Mouse (Mus musculus) liver, embryonic 14.5 days (tissue): ENCODE measurements around the gene Wdr47. TPM values are rescaled to one million over a fixed set of nuclear protein-coding genes. Genes with fewer than 3 reads are reported as not detected.

ENCODE experiments used
- ATAC-seq: fragments of 200-750 bp; cut with Nextera tagmentation; 2 replicates; pipeline ENCODE4 v1.8.0; 2017; ENCODE audit warnings: moderate number of reproducible peaks, mild to moderate bottlenecking, moderate library complexity; ENCODE audit not compliant: insufficient read depth
- DNase-seq, 3 experiments: peaks; one replicate each; pipeline ENCODE4 v3.0.0-alpha.2; 2012 to 2013; ENCODE audit warnings: low read depth in 3 of 3, low spot score in 3 of 3
- H3K27ac ChIP-seq: fragments of 300-500 bp; sonication (generic); 2 replicates; pipeline ENCODE4 v1.5.1; 2014; ENCODE audit warnings: moderate library complexity, mild to moderate bottlenecking, control low read depth, inconsistent platforms
- H3K27me3 ChIP-seq: fragments of 300-500 bp; sonication (generic); 2 replicates; pipeline ENCODE4 v1.6.1; 2014; ENCODE audit warnings: mild to moderate bottlenecking, low read length, moderate library complexity; ENCODE audit not compliant: control insufficient read depth, insufficient read depth
- H3K36me3 ChIP-seq: fragments of 300-500 bp; sonication (generic); replicated peaks from 2 replicates; pipeline ENCODE4 v1.6.1; 2014; ENCODE audit warnings: low read depth; ENCODE audit not compliant: control insufficient read depth, insufficient read depth
- H3K4me1 ChIP-seq, 2 experiments: fragments of 200-500 bp in 1 of 2; fragments of 300-500 bp in 1 of 2; sonication (generic) in 1 of 2; replicated peaks; 2 replicates each; pipeline ENCODE4 v1.6.1; 2012 to 2014; ENCODE audit warnings: antibody characterized with exemption in 1 of 2, inconsistent platforms in 1 of 2, low read length in 1 of 2; ENCODE audit not compliant: control insufficient read depth in 2 of 2, insufficient read depth in 2 of 2
- H3K4me2 ChIP-seq: fragments of 300-500 bp; sonication (generic); 2 replicates; pipeline ENCODE4 v1.6.1; 2014; ENCODE audit warnings: low read depth, mild to moderate bottlenecking, control low read depth, moderate library complexity
- H3K4me3 ChIP-seq, 2 experiments: fragments of 200-500 bp in 1 of 2; fragments of 300-500 bp in 1 of 2; sonication (generic) in 1 of 2; 2 replicates each; pipeline ENCODE4 v1.5.1; 2012 to 2014; ENCODE audit warnings: low read depth in 2 of 2, low read length in 2 of 2, mild to moderate bottlenecking in 2 of 2, control low read depth in 1 of 2, inconsistent platforms in 1 of 2, moderate library complexity in 1 of 2; ENCODE audit not compliant: insufficient read depth in 1 of 2
- H3K9ac ChIP-seq: fragments of 300-500 bp; sonication (generic); replicated peaks from 2 replicates; pipeline ENCODE4 v1.6.1; 2014; ENCODE audit warnings: mild to moderate bottlenecking, control low read depth, moderate library complexity
- H3K9me3 ChIP-seq: fragments of 300-500 bp; sonication (generic); 2 replicates; pipeline ENCODE4 v1.6.1; 2016; ENCODE audit warnings: low read length, mixed read lengths; ENCODE audit not compliant: control insufficient read depth
- CTCF ChIP-seq: IDR thresholded peaks from 2 replicates; pipeline ENCODE4 v1.5.1; 2016; ENCODE audit warnings: antibody characterized with exemption, low read depth, control low read depth
- EP300 ChIP-seq: IDR thresholded peaks from 2 replicates; pipeline ENCODE4 v1.6.1; 2016; ENCODE audit warnings: antibody characterized with exemption, low read depth
- WGBS: fragments of 180-500 bp; shearing (Covaris S2); extraction: QIAGEN DNeasy Blood & Tissue Kit; methylation state at CpG from one replicate; pipeline ENCODE4 v1.1.7; 2014; ENCODE audit not compliant: insufficient replicate concordance; 5-methylcytosine and 5-hydroxymethylcytosine counted together
- polyA plus RNA-seq, 2 experiments: library from polyadenylated mRNA; depleted of rRNA in 1 of 2; stranded (reverse) in 1 of 2; unstranded in 1 of 2; fragments of >200 nt; fragmentation: Nextera tagmentation in 1 of 2; extraction: Ambion mirVana in 1 of 2; gene quantifications; 2 replicates each; pipeline versions ENCODE4 v1.2.1 to v1.2.3; 2012 to 2014

Gene Wdr47
- polyA plus RNA-seq, 2 experiments, result 1.3 TPM

DNA sequence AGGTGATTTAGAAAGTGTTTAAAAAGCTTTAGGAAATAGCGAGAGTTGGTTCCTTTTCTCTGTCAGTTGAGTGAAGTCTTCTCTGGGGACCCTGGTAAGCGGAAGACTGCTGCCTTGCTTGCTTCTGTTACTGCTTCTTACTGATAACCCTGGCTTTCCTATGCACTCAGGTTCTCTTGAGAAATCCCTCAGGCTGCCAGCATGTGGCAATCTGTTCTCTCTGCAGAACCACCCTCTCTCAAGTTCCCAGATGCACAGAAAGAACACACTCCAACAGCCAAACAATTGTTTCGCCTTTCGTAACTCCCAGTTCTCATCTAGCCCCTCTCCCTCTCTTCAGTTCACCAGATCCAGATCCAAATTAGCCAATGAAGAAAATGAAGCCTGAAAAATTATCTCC is 33.2 kb upstream of the Wdr47 start:
- Histone ChIP-seq H3K4me2 (peak overlapping the region; percentile 44; the same call in 1 of the 2 replicates), H3K4me3 (no peak overlapping the region), H3K27me3 (no peaks in the 10 kb centered on the region), H3K9ac (0 out of 2 replicates have a peak overlapping the region, but pooled peaks have one; percentile 3), H3K27ac (peak overlapping the region; percentile 58), H3K9me3 (no peaks in the 10 kb centered on the region), H3K4me1 (peaks cover 23 to 26% of the 10 kb centered on the region in 2 experiments), H3K36me3 (peaks cover 12% of the 10 kb centered on the region)
- peak; percentile 37 to 51 (median 38) for DNase-seq
- no peak for ATAC-seq
- 57% methylated on average over 4 of the region's 4 CpGs for WGBS
- no peak for TF ChIP-seq CTCF
- peak; percentile 35 for TF ChIP-seq EP300

DNA sequence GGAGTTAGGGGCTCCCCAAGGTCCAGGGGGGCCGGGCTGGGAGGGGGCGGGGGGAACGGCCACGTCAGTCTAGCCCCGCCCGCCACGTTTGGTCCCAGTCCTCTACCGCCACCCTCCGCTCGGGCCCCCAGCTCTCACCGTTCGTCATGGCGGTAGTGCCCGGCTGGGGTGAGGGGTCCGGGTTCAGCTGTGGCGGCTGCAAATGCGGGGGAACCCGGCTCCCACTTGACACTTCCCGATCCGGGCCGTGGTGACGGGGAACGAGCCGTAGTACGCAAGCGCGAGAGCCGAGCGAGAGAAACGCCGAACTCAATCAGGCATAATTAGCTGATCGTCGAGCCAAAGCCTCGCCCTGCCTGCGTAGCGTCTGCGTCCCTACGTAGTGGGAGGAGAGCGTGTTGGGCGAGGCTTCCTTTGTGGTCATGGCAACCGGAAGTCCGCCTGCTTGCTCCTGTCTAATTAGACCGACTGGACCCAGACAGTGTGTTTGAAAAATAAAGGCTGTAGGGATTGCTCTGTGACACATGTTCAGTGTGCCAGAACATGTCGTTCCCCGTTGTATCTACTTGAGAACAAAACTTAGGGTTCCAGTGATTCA is 28.8 kb upstream of the Wdr47 start, which contains the start of gene Tmem167b:
Tmem167b (minus strand) TSS at position 334 of the 598 bp plus-strand sequence.
- peak within 1 kb of the TSS; percentile 96 for H3K27ac ChIP-seq
- peak within 1 kb of the TSS; percentile 99 for H3K4me2 ChIP-seq
- DNase-seq, result peak; percentile 98
- under 1% methylated on average over 40 of the region's 45 CpGs for WGBS
- H3K9ac ChIP-seq, result peak within 1 kb of the TSS; percentile 97
- no peaks in the 10 kb centered on the region for H3K9me3 ChIP-seq
- peak; percentile 96 for ATAC-seq
- no peak; the same call in 1 of the 2 replicates for TF ChIP-seq CTCF
- TF ChIP-seq EP300, result no peak
- H3K27me3 ChIP-seq, result no peaks in the 10 kb centered on the region
- peaks cover 23 to 24% of the 10 kb centered on the region in 2 experiments for H3K4me1 ChIP-seq
- peak within 1 kb of the TSS; percentile 92 to 97 for H3K4me3 ChIP-seq
- H3K36me3 ChIP-seq, result peaks cover 9% of the 10 kb centered on the region

DNA sequence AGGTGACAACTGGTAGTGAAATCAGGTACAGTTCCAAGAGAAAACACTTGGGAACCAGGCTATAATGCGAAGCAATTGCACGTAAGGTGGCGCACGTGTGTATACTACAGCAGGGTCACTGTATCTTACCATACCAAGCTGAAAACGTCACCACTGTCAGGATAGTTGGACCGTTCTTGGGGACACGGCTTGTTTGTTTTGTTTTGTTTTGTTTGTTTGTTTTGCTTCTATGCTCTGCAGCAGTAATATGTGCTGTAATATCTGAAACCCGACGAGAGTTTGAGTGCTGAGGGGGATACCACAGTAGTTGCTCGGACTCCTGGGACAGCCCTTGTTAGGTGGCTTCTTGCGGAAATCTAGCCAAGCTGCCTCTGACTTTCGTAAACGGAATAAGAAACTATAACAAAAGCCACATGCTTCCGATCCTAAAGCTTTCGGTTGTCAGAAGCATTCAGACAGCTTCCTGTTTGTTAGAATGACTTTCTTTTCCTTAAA is 28.3 kb upstream of the Wdr47 start:
- DNase-seq (peak in 1 of 3 experiments; percentile 49), ATAC-seq (peak; percentile 66)
- H3K27ac ChIP-seq, result peak overlapping the region; percentile 96
- H3K4me1 ChIP-seq, result peaks cover 22 to 23% of the 10 kb centered on the region in 2 experiments
- peak overlapping the region; percentile 59 to 97 for H3K4me3 ChIP-seq
- no peaks in the 10 kb centered on the region for H3K27me3 ChIP-seq
- H3K9me3 ChIP-seq, result no peaks in the 10 kb centered on the region
- peak overlapping the region; percentile 99 for H3K4me2 ChIP-seq
- TF ChIP-seq CTCF (peak; percentile 24; the same call in 1 of the 2 replicates), EP300 (no peak)
- under 1% methylated on average over 15 of the region's 15 CpGs for WGBS
- H3K36me3 ChIP-seq, result peaks cover 7% of the 10 kb centered on the region
- peak overlapping the region; percentile 72 for H3K9ac ChIP-seq

DNA sequence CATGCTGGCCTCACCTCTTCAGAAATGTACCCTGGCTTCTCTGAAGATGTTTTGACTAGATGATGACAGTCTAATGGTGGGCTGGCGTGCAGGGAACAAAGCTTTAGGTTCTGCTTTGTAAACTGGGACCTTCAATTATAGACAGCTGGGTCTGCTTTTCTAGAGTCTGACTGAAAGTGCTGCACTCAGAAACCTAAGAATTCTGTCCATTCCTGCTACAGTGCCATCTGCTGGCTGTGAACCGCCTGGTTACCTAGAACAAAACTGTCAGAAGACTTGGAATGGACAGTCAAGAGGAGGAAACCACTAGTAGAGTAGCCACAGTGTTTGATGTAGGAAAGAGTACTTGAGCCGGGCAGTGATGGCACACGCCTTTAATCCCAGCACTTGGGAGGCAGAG is 27.8 kb upstream of the Wdr47 start:
- Histone ChIP-seq H3K4me1 (peaks cover 17 to 18% of the 10 kb centered on the region in 2 experiments), H3K27me3 (no peaks in the 10 kb centered on the region), H3K9ac (peak overlapping the region; percentile 72), H3K36me3 (peaks cover 5% of the 10 kb centered on the region), H3K27ac (peak overlapping the region; percentile 96), H3K4me3 (peak overlapping the region; percentile 59 to 97), H3K9me3 (no peaks in the 10 kb centered on the region), H3K4me2 (peak overlapping the region; percentile 99)
- TF ChIP-seq CTCF (peak; percentile 85), EP300 (no peak)
- DNase-seq (peak; percentile 72 to 85 (median 74)), ATAC-seq (no peak)
- 0% methylated on average over 4 of the region's 4 CpGs for WGBS
